Mouse (Mus musculus) stomach, embryonic 15.5 days (tissue): ENCODE results near the gene Klc1. TPM values are rescaled to one million over a fixed set of nuclear protein-coding genes. Genes with fewer than 3 reads are reported as not detected.

Experiments
- ATAC-seq: fragments of 200-750 bp; cut with Nextera tagmentation; 2 replicates; pipeline ENCODE4 v1.8.0; 2017; ENCODE audit warnings: low read depth, moderate number of reproducible peaks, moderate TSS enrichment; ENCODE audit not compliant: insufficient read depth, low FRiP score
- H3K27ac ChIP-seq: fragments of 300-500 bp; sonication (generic); 2 replicates; pipeline ENCODE4 v1.5.1; 2015; ENCODE audit warnings: mild to moderate bottlenecking, inconsistent platforms
- H3K27me3 ChIP-seq: fragments of 300-500 bp; sonication (generic); replicated peaks from 2 replicates; pipeline ENCODE4 v1.6.1; 2015; ENCODE audit warnings: inconsistent platforms
- H3K36me3 ChIP-seq: fragments of 300-500 bp; sonication (generic); 2 replicates; pipeline ENCODE4 v1.6.1; 2015; ENCODE audit warnings: inconsistent platforms
- H3K4me1 ChIP-seq: fragments of 300-500 bp; sonication (generic); 2 replicates; pipeline ENCODE4 v1.6.1; 2015; ENCODE audit warnings: inconsistent platforms
- H3K4me2 ChIP-seq: fragments of 300-500 bp; sonication (generic); 2 replicates; pipeline ENCODE4 v1.6.1; 2015; ENCODE audit warnings: mild to moderate bottlenecking, inconsistent platforms
- H3K4me3 ChIP-seq: fragments of 300-500 bp; sonication (generic); replicated peaks from 2 replicates; pipeline ENCODE4 v1.5.1; 2015; ENCODE audit warnings: inconsistent platforms
- H3K9ac ChIP-seq: fragments of 300-500 bp; sonication (generic); 2 replicates; pipeline ENCODE4 v1.6.1; 2015; ENCODE audit warnings: inconsistent platforms
- H3K9me3 ChIP-seq: fragments of 300-500 bp; sonication (generic); 2 replicates; pipeline ENCODE4 v1.6.1; 2016; ENCODE audit warnings: inconsistent platforms
- WGBS: fragments of 180-500 bp; shearing (Covaris S2); methylation state at CpG from one replicate; pipeline ENCODE4 v1.1.7; 2015; 5-methylcytosine and 5-hydroxymethylcytosine counted together
- polyA plus RNA-seq: library from polyadenylated mRNA; unstranded; fragments of >200 nt; fragmentation: Nextera tagmentation; extraction: Ambion mirVana; gene quantifications from 2 replicates; pipeline ENCODE4 v1.2.1, GENCODE M21; 2015

The Klc1 gene
- polyA plus RNA-seq, 1 experiment from 2014 or later, result 113 TPM

DNA sequence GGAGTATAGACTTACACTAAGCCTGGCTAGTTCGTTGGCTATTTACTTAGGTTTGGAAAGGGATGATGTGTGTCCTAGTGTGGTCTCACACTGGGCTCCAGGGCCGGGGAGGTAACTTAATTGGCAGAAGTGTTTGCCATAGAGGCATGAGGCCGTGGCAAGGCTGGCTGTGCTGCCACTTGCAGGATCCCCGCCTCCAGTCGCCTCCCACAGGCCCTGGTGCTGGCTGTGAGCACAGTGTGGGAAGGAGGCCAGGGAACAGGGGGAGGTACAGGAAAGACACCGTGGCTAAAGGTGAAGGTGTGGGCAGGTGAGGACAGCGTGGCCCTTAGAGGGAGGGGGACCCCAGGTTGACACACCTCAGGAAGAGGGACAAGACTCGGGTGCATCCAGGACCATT lies 61.3 kb downstream of the Klc1 start:
- H3K4me2 ChIP-seq, result no peak overlapping the region
- WGBS, result 63% methylated on average over 8 of the region's 8 CpGs
- peaks cover 42% of the 10 kb centered on the region for H3K4me1 ChIP-seq
- H3K4me3 ChIP-seq, result no peak overlapping the region
- no peak for ATAC-seq
- no peak overlapping the region for H3K9ac ChIP-seq
- no peak overlapping the region for H3K27ac ChIP-seq
- peaks cover 17% of the 10 kb centered on the region for H3K36me3 ChIP-seq
- no peaks in the 10 kb centered on the region for H3K9me3 ChIP-seq
- no peaks in the 10 kb centered on the region for H3K27me3 ChIP-seq

DNA sequence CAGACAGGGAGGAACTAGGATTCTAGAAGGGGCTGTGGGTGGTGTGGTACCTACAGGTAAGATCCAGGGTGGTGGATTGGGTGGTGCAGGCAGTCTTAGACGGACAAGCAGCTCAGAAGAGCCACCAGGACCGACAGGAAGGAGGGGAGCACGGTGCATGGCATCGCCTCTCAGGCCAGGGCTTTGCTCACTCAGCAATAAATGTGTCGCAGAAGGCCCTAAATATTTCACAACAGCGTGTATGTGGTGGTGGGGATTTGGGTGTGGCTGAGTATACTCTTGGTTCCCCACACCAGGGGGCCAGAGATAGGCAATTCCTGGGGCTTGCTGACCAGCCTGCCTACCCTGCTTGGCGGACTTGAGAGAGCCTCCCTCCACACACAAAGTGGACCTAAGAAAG lies 62.1 kb downstream of the Klc1 start:
- Histone ChIP-seq H3K4me1 (peaks cover 35% of the 10 kb centered on the region), H3K4me3 (no peak overlapping the region), H3K9me3 (no peaks in the 10 kb centered on the region), H3K9ac (no peak overlapping the region), H3K27me3 (no peaks in the 10 kb centered on the region), H3K36me3 (peaks cover 21% of the 10 kb centered on the region), H3K4me2 (no peak overlapping the region), H3K27ac (no peak overlapping the region; the same call in 1 of the 2 replicates)
- 72% methylated on average over 7 of the region's 7 CpGs for WGBS
- no peak for ATAC-seq

DNA sequence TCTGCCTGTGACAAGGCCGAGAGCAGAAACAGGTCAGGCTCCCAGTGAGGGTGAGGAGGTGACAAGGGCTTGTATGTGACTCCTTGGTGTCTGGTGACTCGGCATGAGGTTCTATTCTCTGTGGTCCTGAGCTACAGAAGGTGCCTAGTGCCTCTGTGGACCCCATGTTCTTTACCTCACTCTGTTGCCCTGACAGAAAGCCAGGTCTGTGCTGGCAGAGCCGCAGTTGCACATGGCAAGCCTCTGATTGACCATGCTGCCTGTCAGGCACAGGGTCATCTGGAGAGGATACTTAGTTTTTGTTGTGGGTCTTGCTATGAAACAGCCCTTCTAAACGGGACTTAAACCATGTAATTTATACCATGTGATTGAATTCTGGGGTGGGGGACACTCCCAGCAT lies 63.3 kb downstream of the Klc1 start:
- 67% methylated on average over 4 of the region's 4 CpGs for WGBS
- Histone ChIP-seq H3K4me3 (no peak overlapping the region), H3K36me3 (peaks cover 33% of the 10 kb centered on the region), H3K9me3 (no peaks in the 10 kb centered on the region), H3K4me1 (peaks cover 23% of the 10 kb centered on the region), H3K27me3 (no peaks in the 10 kb centered on the region), H3K9ac (no peak overlapping the region), H3K4me2 (no peak overlapping the region), H3K27ac (no peak overlapping the region)
- ATAC-seq, result no peak

DNA sequence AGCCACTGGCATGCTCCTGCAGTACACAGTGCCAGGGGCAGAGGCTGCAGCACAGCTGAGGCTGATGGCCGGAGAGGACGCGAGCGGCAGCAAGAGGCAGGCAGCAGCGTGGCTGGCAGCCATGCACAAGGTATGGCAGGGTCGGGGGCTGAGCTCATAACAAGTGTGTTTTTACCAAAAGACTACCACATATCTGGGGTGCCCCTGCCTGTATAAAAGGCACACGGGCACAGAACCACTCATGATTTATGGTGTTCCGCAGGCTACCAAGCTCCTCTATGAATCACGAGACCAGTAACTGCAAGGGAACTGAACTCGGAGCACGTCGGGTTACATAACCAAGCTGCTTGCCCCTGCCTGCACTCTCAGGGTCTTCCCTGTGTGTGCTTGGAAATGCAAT lies 68.9 kb downstream of the Klc1 start:
- H3K4me1 ChIP-seq, result no peaks in the 10 kb centered on the region
- no peaks in the 10 kb centered on the region for H3K9me3 ChIP-seq
- H3K4me2 ChIP-seq, result no peak overlapping the region
- no peak overlapping the region for H3K4me3 ChIP-seq
- no peak overlapping the region for H3K27ac ChIP-seq
- ATAC-seq, result no peak
- 90% methylated on average over 12 of the region's 12 CpGs for WGBS
- H3K36me3 ChIP-seq, result peaks cover 80% of the 10 kb centered on the region
- no peaks in the 10 kb centered on the region for H3K27me3 ChIP-seq
- H3K9ac ChIP-seq, result no peak overlapping the region

DNA sequence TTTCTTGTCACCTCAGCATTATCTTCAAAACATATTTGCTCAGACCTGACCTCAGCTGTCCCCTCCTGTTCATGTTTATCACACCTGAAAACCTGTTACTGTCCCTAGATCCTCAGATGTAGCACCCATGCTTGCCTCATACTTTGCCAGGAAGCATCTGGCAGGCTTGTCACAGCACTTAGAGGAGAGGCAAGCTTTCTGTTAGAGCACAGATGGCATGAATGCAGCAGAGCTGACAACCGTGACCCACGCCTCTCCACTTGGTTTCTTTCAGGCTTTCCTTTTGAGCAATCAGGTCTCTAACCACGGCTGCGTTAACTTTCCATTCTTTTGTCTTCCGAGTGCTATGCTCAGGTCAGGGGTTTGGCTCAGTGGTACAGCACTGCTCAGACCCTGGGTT lies 70.8 kb downstream of the Klc1 start:
- ATAC-seq, result no peak
- H3K9me3 ChIP-seq, result no peaks in the 10 kb centered on the region
- 76% methylated on average over 5 of the region's 5 CpGs for WGBS
- H3K4me1 ChIP-seq, result no peaks in the 10 kb centered on the region
- H3K36me3 ChIP-seq, result peaks cover 75% of the 10 kb centered on the region
- H3K4me3 ChIP-seq, result no peak overlapping the region
- no peaks in the 10 kb centered on the region for H3K27me3 ChIP-seq
- H3K27ac ChIP-seq, result no peak overlapping the region
- H3K4me2 ChIP-seq, result no peak overlapping the region
- H3K9ac ChIP-seq, result no peak overlapping the region

DNA sequence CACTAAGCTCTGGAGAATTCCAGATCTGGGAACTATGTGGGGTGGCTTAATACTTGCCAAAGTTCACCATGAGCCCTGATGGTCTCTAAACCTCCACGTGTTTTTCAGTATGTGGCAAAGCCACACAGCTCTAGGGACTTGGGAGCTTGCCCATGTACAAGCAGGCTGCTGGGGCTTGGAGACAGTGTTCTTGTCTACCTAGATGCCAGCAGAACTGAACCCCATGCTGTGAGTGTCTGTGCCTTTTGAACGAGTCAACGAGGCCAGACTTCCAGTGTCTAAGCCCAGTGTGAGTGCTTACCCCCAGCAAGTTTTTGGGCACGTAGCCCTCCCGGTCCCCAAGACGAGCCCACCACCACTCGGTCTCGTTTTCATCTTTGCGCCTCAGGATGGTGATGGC lies 71.3 kb downstream of the Klc1 start:
- Histone ChIP-seq H3K27me3 (no peaks in the 10 kb centered on the region), H3K4me3 (no peak overlapping the region), H3K4me2 (no peak overlapping the region), H3K4me1 (no peaks in the 10 kb centered on the region), H3K9me3 (no peaks in the 10 kb centered on the region), H3K9ac (no peak overlapping the region), H3K27ac (no peak overlapping the region), H3K36me3 (peaks cover 77% of the 10 kb centered on the region)
- 90% methylated on average over 9 of the region's 9 CpGs for WGBS
- ATAC-seq, result no peak

DNA sequence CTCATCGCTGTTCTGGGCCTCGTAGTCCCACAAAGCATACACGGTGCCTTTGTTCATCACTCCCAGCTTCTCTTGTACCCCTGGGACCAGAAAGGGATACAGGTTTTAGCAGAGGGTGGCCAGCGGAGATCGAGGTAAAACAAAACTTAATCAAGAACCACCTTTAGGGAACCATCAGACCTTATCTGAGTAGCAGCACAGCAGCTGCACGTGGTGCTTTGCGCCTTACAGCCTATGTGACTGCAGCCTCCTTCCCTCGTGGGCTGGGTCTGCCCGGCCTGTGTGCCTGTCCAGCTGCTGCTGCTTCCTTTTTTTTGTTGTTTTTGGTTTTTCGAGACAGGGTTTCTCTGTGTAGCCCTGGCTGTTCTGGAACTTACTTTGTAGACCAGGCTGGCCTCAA lies 71.7 kb downstream of the Klc1 start:
- Histone ChIP-seq H3K9me3 (no peaks in the 10 kb centered on the region), H3K27ac (no peak overlapping the region), H3K27me3 (no peaks in the 10 kb centered on the region), H3K4me2 (no peak overlapping the region), H3K9ac (no peak overlapping the region), H3K4me1 (no peaks in the 10 kb centered on the region), H3K36me3 (peaks cover 81% of the 10 kb centered on the region), H3K4me3 (no peak overlapping the region)
- 82% methylated on average over 10 of the region's 10 CpGs for WGBS
- ATAC-seq, result no peak

DNA sequence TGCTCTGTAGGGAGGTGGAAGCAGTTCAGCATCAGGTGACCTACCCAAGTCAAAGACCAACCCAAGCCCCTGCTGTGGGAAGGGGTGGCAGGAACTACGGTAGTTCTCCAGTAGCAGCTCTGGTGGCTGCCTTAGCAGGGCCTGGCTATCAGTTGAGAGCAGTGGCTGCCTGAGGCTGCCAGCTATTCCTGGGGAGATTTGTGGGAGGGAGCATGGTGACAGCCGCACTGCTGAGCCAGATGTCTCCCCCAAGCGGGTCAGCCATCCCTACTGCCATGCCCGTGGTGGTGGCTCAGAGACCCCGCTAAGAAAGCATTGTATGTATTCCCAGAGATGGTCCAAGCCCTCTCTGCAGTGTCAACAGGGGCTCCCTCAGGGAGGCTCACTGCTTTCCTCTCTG lies 74.0 kb downstream of the Klc1 start:
- ATAC-seq, result no peak
- Histone ChIP-seq H3K27ac (no peak overlapping the region), H3K36me3 (peaks cover 74% of the 10 kb centered on the region), H3K9me3 (no peaks in the 10 kb centered on the region), H3K4me2 (no peak overlapping the region), H3K9ac (no peak overlapping the region), H3K4me3 (no peak overlapping the region), H3K4me1 (no peaks in the 10 kb centered on the region), H3K27me3 (no peaks in the 10 kb centered on the region)
- WGBS, result 82% methylated on average over 5 of the region's 5 CpGs

DNA sequence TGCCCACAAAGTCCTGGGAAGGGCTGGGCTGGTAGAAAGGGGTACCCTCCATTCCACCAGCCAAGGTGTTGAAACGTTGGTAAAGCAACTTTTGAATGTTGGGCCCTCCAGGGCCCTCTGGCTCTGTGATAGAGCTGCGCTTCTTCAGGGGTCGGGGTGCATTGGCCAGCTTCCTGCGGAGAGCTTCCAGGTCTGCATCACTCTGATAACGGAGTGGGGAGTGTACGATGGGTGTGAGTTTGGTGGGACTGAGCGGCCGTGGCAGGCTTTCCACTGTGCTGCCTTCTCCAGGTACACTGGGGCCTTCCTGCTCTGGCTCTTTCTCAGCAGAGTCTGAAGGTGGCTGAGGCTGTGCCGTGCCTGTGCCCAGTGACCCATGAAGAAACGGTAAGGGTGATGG lies 74.8 kb downstream of the Klc1 start:
- Histone ChIP-seq H3K4me3 (no peak overlapping the region), H3K9me3 (no peaks in the 10 kb centered on the region), H3K4me2 (no peak overlapping the region), H3K4me1 (no peaks in the 10 kb centered on the region), H3K9ac (no peak overlapping the region), H3K27me3 (no peaks in the 10 kb centered on the region), H3K27ac (no peak overlapping the region), H3K36me3 (peaks cover 69% of the 10 kb centered on the region)
- 92% methylated on average over 10 of the region's 10 CpGs for whole genome bisulfite sequencing
- ATAC-seq, result peak; percentile 73

DNA sequence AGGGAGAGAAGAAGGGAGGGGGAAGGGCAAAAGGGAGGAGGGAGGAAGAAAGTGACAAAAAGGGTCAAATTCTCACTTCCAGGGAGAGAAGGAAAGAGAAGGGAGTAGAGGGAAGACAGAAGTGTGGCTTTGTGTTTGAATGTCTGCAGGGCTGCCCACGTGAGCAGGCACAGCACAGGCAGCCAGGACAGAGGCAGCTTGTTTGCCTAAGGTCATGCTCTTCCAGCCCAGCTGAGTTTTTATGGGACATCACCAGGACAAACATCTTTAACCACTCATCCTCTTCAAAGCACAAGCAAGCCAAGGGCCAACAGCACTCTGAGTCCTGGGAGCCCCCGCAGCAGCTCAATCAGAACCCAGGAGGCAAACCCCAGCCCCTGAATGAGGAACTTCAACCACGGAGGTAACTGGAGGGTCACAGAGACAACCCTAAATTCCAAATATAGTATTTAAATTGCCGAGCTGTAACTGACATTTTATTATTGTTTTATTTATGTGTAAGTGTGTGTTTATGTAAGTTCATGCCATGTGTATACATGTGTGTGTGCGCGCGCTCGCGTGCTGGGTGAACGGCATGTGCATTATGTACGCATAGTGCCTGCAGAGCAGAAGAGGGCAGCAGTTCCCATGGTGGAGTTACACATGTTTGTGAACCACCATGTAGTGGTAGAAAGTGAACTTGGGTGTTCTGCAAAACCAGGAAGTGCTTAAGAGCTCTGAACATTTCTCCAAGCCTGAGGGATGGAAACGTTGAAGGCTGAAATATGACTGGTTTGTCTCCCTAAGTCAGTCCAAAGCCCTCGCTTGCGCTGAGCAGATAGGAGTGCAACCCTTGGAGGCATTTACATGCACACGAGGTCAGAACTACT lies 84.2 kb downstream of the Klc1 start:
- H3K4me2 ChIP-seq, result no peak overlapping the region
- no peaks in the 10 kb centered on the region for H3K9me3 ChIP-seq
- no peak overlapping the region for H3K27ac ChIP-seq
- no peaks in the 10 kb centered on the region for H3K4me1 ChIP-seq
- H3K27me3 ChIP-seq, result no peaks in the 10 kb centered on the region
- H3K36me3 ChIP-seq, result peaks cover 17% of the 10 kb centered on the region; the same call in 1 of the 2 replicates
- ATAC-seq, result no peak
- no peak overlapping the region for H3K4me3 ChIP-seq
- no peak overlapping the region for H3K9ac ChIP-seq
- WGBS, result 75% methylated on average over 15 of the region's 15 CpGs

DNA sequence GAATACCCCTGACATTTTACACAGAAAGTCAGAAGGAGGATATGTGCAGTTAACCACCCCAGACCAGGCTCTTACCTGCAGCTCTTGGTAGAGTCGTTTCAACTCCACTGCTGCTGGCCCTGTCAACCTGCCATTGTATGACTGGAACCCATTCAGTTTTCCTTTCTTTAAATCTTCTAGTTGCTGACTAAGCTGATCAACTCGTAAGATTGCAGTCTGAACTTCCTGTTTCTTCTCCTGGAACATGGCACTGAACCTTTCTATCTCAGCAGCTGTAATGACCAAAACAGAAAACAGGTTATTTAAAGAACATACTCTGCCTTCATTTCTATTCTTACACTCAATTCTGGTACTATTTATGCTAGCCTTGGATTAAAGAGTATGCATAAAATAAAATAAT lies 84.8 kb downstream of the Klc1 start:
- ATAC-seq, result no peak

DNA sequence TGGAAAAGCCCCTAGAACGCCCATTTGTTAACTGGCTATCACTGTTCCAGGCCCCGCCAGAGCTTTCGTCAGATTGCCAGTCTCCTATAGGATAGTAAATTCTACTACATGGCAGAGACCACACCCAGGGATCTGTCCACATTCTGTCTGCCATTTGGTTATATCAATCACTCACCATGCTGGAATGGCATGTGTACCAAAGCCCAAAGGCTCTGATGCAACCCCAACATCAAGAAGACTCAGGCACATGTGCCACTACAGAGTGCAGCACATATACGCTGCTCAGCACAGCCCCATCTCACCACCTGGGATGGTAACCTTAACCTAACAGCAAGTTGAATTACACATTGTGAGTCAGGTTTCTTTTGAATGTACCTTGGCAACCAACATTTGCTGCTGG lies 87.3 kb downstream of the Klc1 start:
- no peak for ATAC-seq
- Histone ChIP-seq H3K9me3 (no peaks in the 10 kb centered on the region), H3K4me3 (no peak overlapping the region), H3K9ac (no peak overlapping the region), H3K27me3 (no peaks in the 10 kb centered on the region), H3K27ac (no peak overlapping the region), H3K4me1 (no peaks in the 10 kb centered on the region), H3K4me2 (no peak overlapping the region), H3K36me3 (peaks cover 6% of the 10 kb centered on the region; the same call in 1 of the 2 replicates)
- 97% methylated on average over 4 of the region's 4 CpGs for WGBS

More for the DNA sequence above, 84.8 kb downstream of the Klc1 start:
- no peak overlapping the region for H3K27ac ChIP-seq
- H3K36me3 ChIP-seq, result peaks cover 13% of the 10 kb centered on the region; the same call in 1 of the 2 replicates
- no peaks in the 10 kb centered on the region for H3K27me3 ChIP-seq
- H3K4me1 ChIP-seq, result no peaks in the 10 kb centered on the region
- no peak overlapping the region for H3K4me3 ChIP-seq
- 48% methylated on average over 2 of the region's 2 CpGs for WGBS
- H3K9ac ChIP-seq, result no peak overlapping the region
- no peak overlapping the region for H3K4me2 ChIP-seq
- no peaks in the 10 kb centered on the region for H3K9me3 ChIP-seq
